Mouse (Mus musculus): ENCODE results near the gene St8sia1. TPM values are rescaled to one million over a fixed set of nuclear protein-coding genes. Genes with fewer than 3 reads are reported as not detected.

The St8sia1 gene
- polyA plus RNA-seq, 1 experiment from 2014 or later, result 0.09 TPM

DNA sequence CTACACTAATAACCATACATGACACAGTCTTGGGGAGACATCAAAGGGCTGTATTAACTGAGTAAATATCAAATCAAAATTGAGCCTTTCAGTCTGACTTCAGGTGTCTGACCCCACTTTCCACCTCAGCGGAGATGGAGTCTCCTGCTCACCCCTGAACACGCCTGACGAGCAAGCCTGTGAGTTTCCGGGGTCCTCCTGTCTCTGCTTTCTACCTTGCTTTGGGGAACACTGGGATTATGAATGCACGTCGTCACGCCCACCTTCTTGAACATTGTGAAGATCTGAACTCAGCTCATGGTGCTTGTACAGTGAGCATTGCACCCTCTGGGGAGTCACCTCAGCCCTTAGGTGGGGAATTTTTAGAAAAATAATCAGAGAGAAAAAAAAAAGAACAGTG is 9.0 kb upstream of the St8sia1 start:
- H3K4me2 ChIP-seq, result no peak overlapping the region
- no peaks in the 10 kb centered on the region for H3K9me3 ChIP-seq (replicated peaks)
- H3K4me1 ChIP-seq (replicated peaks), result no peaks in the 10 kb centered on the region
- H3K4me3 ChIP-seq (replicated peaks), result no peak overlapping the region
- no peaks in the 10 kb centered on the region for H3K27me3 ChIP-seq
- H3K9ac ChIP-seq, result no peak overlapping the region
- no peak overlapping the region for H3K27ac ChIP-seq
- DNase-seq (no peak), ATAC-seq (ENCODE audit: low read depth) (no peak)
- 75% methylated on average over 7 of the region's 7 CpGs for WGBS (ENCODE audit: insufficient replicate concordance)
- no peaks in the 10 kb centered on the region for H3K36me3 ChIP-seq

DNA sequence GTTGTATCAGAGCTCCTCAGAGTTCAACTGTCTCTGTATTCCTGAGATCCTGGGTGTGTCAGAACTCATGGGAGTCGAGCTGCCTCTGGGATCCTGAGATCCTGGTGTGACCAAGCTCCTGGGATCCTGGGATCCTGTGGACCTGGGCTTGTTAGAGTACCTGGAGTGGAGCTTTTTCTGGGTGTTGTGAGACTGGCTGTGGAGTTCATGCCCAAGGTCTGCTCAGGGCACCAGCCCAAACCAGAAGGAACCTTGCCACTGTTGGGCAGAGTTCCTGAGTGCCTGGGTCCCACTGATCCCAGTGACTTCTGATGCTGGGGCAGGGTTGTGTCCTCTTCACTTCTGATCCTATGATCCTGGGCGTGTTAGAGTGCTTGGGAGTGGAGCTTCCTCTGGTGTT is 8.0 kb upstream of the St8sia1 start:
- Histone ChIP-seq H3K27ac (no peak overlapping the region), H3K4me2 (no peak overlapping the region), H3K4me1 (replicated peaks) (no peaks in the 10 kb centered on the region), H3K27me3 (no peaks in the 10 kb centered on the region), H3K9me3 (replicated peaks) (no peaks in the 10 kb centered on the region), H3K9ac (no peak overlapping the region), H3K36me3 (no peaks in the 10 kb centered on the region), H3K4me3 (replicated peaks) (no peak overlapping the region)
- no peak for ATAC-seq (ENCODE audit: low read depth)
- WGBS (ENCODE audit: insufficient replicate concordance), result 27% methylated on average over 2 of the region's 2 CpGs
- DNase-seq, result no peak

DNA sequence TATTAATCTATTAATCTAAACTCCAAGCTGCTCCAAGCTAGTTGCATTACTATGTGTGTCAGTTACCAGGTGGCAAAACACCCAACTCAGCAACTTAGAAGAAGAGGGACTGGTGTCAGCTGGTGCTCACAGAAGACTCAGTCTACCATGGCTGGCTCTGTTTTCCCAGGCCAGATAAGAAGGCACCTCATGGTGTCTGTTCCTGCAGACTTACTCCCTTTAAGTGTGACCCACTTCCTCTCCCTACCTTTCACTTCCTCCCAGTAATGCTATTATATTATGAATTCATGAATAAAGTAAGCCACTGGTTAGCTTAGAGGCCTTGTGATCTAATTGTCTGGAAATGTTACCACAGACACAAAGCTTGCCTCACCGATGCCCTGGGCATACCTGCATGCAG is 3.2 kb upstream of the St8sia1 start:
- Histone ChIP-seq H3K4me2 (no peak overlapping the region), H3K9ac (no peak overlapping the region), H3K4me1 (replicated peaks) (peaks cover 11% of the 10 kb centered on the region; the same call in 1 of the 2 replicates), H3K27ac (no peak overlapping the region), H3K4me3 (replicated peaks) (no peak overlapping the region), H3K27me3 (peaks cover 30% of the 10 kb centered on the region), H3K36me3 (no peaks in the 10 kb centered on the region), H3K9me3 (replicated peaks) (no peaks in the 10 kb centered on the region)
- no peak for DNase-seq
- ATAC-seq (ENCODE audit: low read depth), result no peak
- 80% methylated on average over 1 of the region's 1 CpGs for WGBS (ENCODE audit: insufficient replicate concordance)

DNA sequence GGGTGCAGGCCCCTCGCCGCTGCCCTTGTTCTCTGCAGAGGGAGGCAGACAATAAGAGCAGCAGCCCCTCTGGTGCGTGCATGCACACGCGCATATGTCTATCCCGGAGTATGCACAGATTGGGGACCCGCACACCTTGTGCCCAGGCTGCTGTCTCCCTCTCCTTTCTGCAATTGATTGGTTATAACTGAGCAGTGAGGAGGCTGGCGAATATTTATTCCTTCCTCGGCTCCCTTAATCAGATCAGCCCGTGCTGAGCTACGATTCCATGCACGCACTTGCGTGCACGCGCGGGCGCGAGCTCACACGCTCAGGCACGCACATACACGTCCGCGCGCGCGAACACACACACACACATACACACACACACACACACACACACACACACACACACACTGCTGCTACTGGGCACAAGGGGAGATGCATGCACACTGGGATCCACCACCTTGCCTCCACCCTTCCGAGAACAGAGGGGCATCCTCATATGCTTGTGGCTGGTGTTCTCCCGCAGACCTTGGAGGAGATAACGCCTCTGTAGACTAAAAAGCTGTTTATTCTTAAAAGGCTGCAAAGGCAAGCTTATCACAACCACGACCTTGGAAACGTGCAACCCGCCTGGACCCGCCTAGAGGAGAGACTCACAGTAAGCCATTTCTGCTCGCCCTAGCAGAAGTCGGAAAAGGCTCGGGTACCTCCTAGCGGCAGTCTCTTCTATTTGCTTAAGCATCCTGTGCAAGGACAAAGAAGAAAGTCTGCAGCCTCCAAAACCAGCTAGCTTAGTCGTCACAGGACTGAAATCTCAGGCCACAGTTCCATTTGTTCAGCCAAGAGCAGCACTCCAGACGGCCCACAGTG is 506 bp upstream of the St8sia1 start:
- Histone ChIP-seq H3K4me1 (replicated peaks) (peaks cover 11% of the 10 kb centered on the region; the same call in 1 of the 2 replicates), H3K9ac (peak overlapping the region; percentile 39; the same call in 1 of the 2 replicates), H3K9me3 (replicated peaks) (no peaks in the 10 kb centered on the region), H3K27me3 (peaks cover 38% of the 10 kb centered on the region), H3K4me3 (replicated peaks) (peak overlapping the region; percentile 51), H3K4me2 (peak overlapping the region; percentile 73), H3K27ac (no peak overlapping the region), H3K36me3 (no peaks in the 10 kb centered on the region)
- ATAC-seq (ENCODE audit: low read depth), result peak; percentile 86
- under 1% methylated on average over 39 of the region's 39 CpGs for WGBS (ENCODE audit: insufficient replicate concordance)
- peak; percentile 43 for DNase-seq

DNA sequence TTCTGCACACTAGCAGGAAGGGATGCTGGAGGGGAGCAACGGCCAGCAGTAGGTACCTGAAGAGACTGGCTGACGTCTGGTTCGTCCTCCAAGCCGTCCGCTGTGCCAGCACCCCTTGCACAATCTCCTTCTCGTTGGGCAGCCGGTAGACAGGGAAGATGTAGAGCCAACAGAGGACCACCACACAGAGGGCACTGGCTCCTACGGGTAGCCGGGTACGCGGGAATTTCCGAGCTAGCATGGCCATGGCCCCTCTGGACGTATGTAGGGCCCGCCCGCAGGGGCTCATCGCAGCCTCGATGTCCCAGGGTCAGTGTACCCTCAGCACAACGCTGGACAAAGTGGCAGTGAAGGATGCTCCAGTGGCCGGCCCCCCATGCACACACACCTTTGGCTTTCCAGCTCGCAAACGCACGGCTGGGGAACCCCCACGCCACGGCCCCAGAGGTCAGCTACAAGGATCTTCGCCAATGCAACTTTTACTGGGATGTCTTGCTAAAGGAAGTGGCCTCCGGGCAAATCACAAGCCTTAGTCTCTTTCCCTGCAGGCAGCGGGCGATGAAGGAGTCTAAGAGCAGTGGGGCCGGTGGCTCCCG is 674 bp downstream of the St8sia1 start:
- H3K9ac ChIP-seq, result no peak overlapping the region

DNA sequence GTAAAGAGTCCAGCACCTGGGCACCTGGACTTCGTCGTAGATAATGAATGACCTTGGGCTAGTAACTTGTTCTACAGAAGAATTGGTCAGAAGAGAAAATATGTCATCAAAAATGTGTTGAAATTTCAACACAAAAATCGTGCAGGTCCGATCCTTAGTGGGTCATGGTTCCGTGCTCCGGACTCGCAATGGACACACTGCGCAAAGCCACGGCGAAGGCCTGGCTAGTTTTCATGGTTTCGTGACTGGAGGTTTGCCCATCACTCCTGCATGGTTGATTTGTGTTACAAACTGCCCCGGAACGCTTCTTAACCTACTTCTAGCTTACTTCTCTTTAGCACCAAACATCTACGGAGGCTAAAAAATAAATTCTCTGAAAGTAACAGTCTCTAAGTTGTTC is 1.4 kb downstream of the St8sia1 start:
- H3K4me2 ChIP-seq, result no peak overlapping the region
- peaks cover 38% of the 10 kb centered on the region for H3K27me3 ChIP-seq
- no peak overlapping the region for H3K4me3 ChIP-seq (replicated peaks)
- ATAC-seq (ENCODE audit: low read depth), result no peak
- H3K4me1 ChIP-seq (replicated peaks), result peaks cover 11% of the 10 kb centered on the region; the same call in 1 of the 2 replicates
- no peak for DNase-seq
- no peak overlapping the region for H3K9ac ChIP-seq
- no peaks in the 10 kb centered on the region for H3K36me3 ChIP-seq
- H3K9me3 ChIP-seq (replicated peaks), result no peaks in the 10 kb centered on the region
- H3K27ac ChIP-seq, result no peak overlapping the region
- whole genome bisulfite sequencing (ENCODE audit: insufficient replicate concordance), result 68% methylated on average over 14 of the region's 14 CpGs

More for the DNA sequence above, 674 bp downstream of the St8sia1 start:
- Histone ChIP-seq H3K27ac (no peak overlapping the region), H3K27me3 (peaks cover 38% of the 10 kb centered on the region), H3K4me2 (peak overlapping the region; percentile 73), H3K4me3 (replicated peaks) (peak overlapping the region; percentile 51), H3K4me1 (replicated peaks) (peaks cover 11% of the 10 kb centered on the region; the same call in 1 of the 2 replicates), H3K36me3 (no peaks in the 10 kb centered on the region), H3K9me3 (replicated peaks) (no peaks in the 10 kb centered on the region)
- ATAC-seq (ENCODE audit: low read depth) (no peak), DNase-seq (no peak)
- 21% methylated on average over 30 of the region's 30 CpGs for WGBS (ENCODE audit: insufficient replicate concordance)

DNA sequence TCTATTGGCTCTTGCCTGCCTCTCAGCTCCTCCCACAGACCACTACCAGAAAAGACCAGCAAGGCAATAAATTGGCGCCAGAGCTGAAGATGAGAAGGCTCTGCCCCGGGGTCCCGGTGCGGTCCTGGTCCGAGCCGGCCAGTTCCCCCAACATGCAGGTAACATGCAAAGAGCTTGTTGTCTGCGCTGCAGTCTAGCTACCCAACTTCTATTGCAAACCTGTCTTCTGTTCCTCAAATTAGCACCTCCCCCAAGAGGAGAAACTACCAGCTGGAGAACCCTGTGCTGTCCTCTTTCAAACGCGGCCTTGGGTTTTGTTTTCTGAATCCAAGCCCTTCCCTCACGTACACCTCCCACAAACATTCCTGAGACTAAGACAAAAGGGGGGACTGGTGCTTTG is 1.8 kb downstream of the St8sia1 start:
- peaks cover 38% of the 10 kb centered on the region for H3K27me3 ChIP-seq
- H3K4me3 ChIP-seq (replicated peaks), result no peak overlapping the region
- no peaks in the 10 kb centered on the region for H3K36me3 ChIP-seq
- peaks cover 11% of the 10 kb centered on the region; the same call in 1 of the 2 replicates for H3K4me1 ChIP-seq (replicated peaks)
- no peak for DNase-seq
- H3K9ac ChIP-seq, result no peak overlapping the region
- 58% methylated on average over 10 of the region's 10 CpGs for WGBS (ENCODE audit: insufficient replicate concordance)
- no peaks in the 10 kb centered on the region for H3K9me3 ChIP-seq (replicated peaks)
- no peak overlapping the region for H3K4me2 ChIP-seq
- ATAC-seq (ENCODE audit: low read depth), result no peak
- no peak overlapping the region for H3K27ac ChIP-seq

DNA sequence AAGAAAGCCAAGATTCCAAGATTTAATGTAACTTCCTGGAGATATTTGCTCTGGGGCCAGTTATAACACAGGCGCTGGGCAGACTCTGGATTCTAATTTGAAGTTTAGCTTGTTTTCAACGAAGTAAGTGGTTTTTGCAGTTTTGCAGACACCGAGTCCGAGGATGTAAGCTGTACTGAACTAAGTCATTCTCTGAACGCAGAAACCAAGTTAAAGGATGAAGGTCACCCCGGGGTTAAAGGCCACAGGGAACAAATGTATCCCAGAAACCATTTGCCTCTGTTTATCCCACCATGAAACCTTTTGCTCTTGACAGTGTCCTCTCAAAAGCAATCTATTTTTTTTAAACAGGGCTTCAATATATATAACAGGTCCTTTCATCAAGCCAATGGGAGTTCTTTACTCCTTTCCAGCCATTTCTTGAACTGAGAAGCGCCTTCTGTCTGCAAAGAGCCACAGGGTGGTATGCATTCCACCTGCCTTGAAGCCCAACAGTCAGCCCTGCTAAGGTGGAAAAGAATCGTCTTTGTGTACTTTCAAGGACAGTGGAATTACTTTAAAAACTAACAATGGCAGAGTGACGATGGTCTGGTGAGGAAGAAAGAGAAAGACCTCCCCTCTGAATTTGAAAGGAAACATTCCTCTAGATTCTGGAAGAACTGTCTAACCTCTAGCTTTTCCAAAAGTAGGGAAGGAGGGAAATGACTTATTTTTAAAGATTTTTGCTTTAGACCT is 2.4 kb downstream of the St8sia1 start:
- Histone ChIP-seq H3K4me1 (replicated peaks) (peaks cover 11% of the 10 kb centered on the region; the same call in 1 of the 2 replicates), H3K27me3 (peaks cover 38% of the 10 kb centered on the region), H3K4me2 (no peak overlapping the region), H3K27ac (no peak overlapping the region), H3K36me3 (no peaks in the 10 kb centered on the region), H3K4me3 (replicated peaks) (no peak overlapping the region), H3K9me3 (replicated peaks) (no peaks in the 10 kb centered on the region), H3K9ac (no peak overlapping the region)
- WGBS (ENCODE audit: insufficient replicate concordance), result 64% methylated on average over 9 of the region's 9 CpGs
- ATAC-seq (ENCODE audit: low read depth), result no peak
- no peak for DNase-seq

DNA sequence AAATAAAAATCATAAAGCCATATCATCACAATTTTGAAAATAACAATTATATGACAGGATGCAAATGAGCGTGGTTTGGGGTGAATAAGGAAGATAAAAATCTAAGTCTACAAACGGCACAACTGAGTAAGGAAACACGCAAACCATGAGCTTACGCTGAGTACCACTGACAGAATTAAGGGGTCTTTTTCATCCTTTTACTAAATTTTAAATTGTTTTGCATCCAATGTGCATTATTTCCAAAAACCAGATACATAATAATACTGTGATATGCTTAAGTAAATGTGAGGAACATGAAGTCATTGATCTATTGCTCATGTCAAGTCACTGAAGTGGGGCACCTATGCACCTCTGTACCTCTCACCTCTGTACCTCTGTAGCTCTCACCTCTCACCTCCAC is 7.7 kb downstream of the St8sia1 start:
- Histone ChIP-seq H3K27me3 (no peaks in the 10 kb centered on the region), H3K4me2 (no peak overlapping the region), H3K36me3 (no peaks in the 10 kb centered on the region), H3K27ac (no peak overlapping the region), H3K4me1 (replicated peaks) (peaks cover 14% of the 10 kb centered on the region), H3K9me3 (replicated peaks) (no peaks in the 10 kb centered on the region), H3K4me3 (replicated peaks) (no peak overlapping the region), H3K9ac (no peak overlapping the region)
- DNase-seq (no peak), ATAC-seq (ENCODE audit: low read depth) (no peak)
- WGBS (ENCODE audit: insufficient replicate concordance), result 66% methylated on average over 4 of the region's 4 CpGs

DNA sequence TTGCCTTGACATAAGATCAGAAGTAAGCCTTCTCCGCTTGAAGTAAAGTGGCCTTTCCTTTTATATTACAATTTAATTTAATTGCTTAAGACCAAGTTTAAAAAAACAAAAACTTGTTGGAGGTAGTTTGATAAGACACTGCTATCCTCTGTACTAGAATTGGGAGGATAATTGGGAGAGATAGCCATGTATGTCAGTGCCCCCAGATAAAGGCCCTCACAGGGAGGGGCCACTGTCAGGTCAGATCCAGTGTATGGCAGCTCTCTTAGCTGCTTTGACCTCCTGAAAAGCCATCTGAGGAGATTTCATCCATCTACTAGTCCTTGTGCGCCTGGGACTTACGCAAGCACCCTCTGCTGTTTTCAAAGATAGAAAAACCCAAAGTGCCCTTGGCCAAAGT is 9.0 kb downstream of the St8sia1 start:
- H3K27me3 ChIP-seq, result no peaks in the 10 kb centered on the region
- ATAC-seq (ENCODE audit: low read depth), result peak; percentile 75
- H3K4me1 ChIP-seq (replicated peaks), result peaks cover 14% of the 10 kb centered on the region
- 48% methylated on average over 3 of the region's 3 CpGs for whole genome bisulfite sequencing (ENCODE audit: insufficient replicate concordance)
- H3K4me3 ChIP-seq (replicated peaks), result no peak overlapping the region
- no peak overlapping the region for H3K4me2 ChIP-seq
- H3K36me3 ChIP-seq, result no peaks in the 10 kb centered on the region
- H3K9me3 ChIP-seq (replicated peaks), result no peaks in the 10 kb centered on the region
- DNase-seq, result no peak
- H3K27ac ChIP-seq, result no peak overlapping the region
- H3K9ac ChIP-seq, result no peak overlapping the region

DNA sequence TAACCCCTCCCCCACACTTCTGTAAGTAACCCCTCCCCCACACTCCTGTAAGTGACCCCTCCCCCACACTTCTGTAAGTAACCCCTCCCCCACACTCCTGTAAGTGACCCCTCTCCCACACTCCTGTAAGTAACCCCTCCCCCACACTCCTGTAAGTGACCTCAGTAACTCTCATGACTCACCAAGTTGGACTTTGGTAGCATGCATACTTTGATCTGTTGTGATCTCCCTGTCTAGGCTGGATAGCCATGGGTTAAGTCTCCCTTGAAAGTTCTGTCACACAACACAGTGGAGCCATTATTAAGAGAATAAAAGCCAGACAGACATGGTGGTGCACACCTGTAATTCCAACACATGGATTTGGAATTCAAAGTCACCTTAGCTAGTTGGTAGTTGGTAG is 11.1 kb downstream of the St8sia1 start:
- no peak overlapping the region for H3K4me2 ChIP-seq
- H3K9me3 ChIP-seq (replicated peaks), result no peaks in the 10 kb centered on the region
- peaks cover 14% of the 10 kb centered on the region for H3K4me1 ChIP-seq (replicated peaks)
- H3K27ac ChIP-seq, result no peak overlapping the region
- no peak overlapping the region for H3K4me3 ChIP-seq (replicated peaks)
- no peak for DNase-seq
- H3K27me3 ChIP-seq, result no peaks in the 10 kb centered on the region
- ATAC-seq (ENCODE audit: low read depth), result no peak
- H3K36me3 ChIP-seq, result no peaks in the 10 kb centered on the region
- H3K9ac ChIP-seq, result no peak overlapping the region

Measured in liver, embryonic 13.5 days (tissue).